Mouse (Mus musculus): ENCODE measurements around the gene Gm10073. TPM values are rescaled to one million over a fixed set of nuclear protein-coding genes. Genes with fewer than 3 reads are reported as not detected.

Gene Gm10073
- polyA plus RNA-seq, 1 experiment from 2014 or later = 13.7 TPM

Other genes starting within 250 kb of the Gm10073 start
- 30.6 and 36.3 TPM in 2 replicates for gene Smpd3, start 235.5 kb downstream of the Gm10073 start, polyA plus RNA-seq (2014; fragmentation: Nextera tagmentation; extraction: Ambion mirVana)
- 18.4 and 22.9 TPM in 2 replicates for gene Zfp90, start 158.1 kb downstream of the Gm10073 start, polyA plus RNA-seq (2014; fragmentation: Nextera tagmentation; extraction: Ambion mirVana)
- gene 6030452D12Rik, start 72.9 kb downstream of the Gm10073 start, polyA plus RNA-seq (2014; fragmentation: Nextera tagmentation; extraction: Ambion mirVana) = not detected in 2 replicates
- gene Cdh3, start 62.6 kb downstream of the Gm10073 start, polyA plus RNA-seq (2014; fragmentation: Nextera tagmentation; extraction: Ambion mirVana) = 9.8 and 15.5 TPM in 2 replicates
- 37.3 and 47.5 TPM in 2 replicates for gene Cdh1, start 29.9 kb upstream of the Gm10073 start, polyA plus RNA-seq (2014; fragmentation: Nextera tagmentation; extraction: Ambion mirVana)
- gene Tango6, start 109.6 kb upstream of the Gm10073 start, polyA plus RNA-seq (2014; fragmentation: Nextera tagmentation; extraction: Ambion mirVana) = 6.1 and 7.2 TPM in 2 replicates

All from embryonic facial prominence, embryonic 14.5 days (tissue).